Mouse (Mus musculus): ENCODE results near the gene Jmjd8. TPM values are rescaled to one million over a fixed set of nuclear protein-coding genes. Genes with fewer than 3 reads are reported as not detected.
A peak's percentile ranks its signal among the peaks of the same experiment; 100 is the strongest.

Jmjd8 gene
- polyA plus RNA-seq, 1 experiment, result 13.2 TPM

- H3K9ac ChIP-seq (ENCODE audit: low read depth, poor library complexity, severe bottlenecking), result no peak overlapping the region
- H3K36me3 ChIP-seq (ENCODE audit: control insufficient read depth, insufficient read depth, low read length, poor library complexity, severe bottlenecking), result no peaks in the 10 kb centered on the region
- TF ChIP-seq CTCF (IDR thresholded peaks at IDR 0.05; ENCODE audit: low read depth, low read length) (peak; percentile 40), POLR2A (IDR thresholded peaks at IDR 0.05; ENCODE audit: insufficient read depth, low read length) (no peak)
- H3K4me1 ChIP-seq (ENCODE audit: control insufficient read depth, insufficient read depth, low read length), result no peaks in the 10 kb centered on the region
- no peak overlapping the region for H3K4me3 ChIP-seq (ENCODE audit: low read depth, low read length)
- H3K27me3 ChIP-seq (ENCODE audit: control insufficient read depth, insufficient read depth, low read length, poor library complexity, severe bottlenecking), result no peaks in the 10 kb centered on the region
- H3K27ac ChIP-seq (ENCODE audit: insufficient read depth, low read length), result no peak overlapping the region
- H3K9me3 ChIP-seq (replicated peaks; ENCODE audit: control insufficient read depth, insufficient read depth, low read length, poor library complexity, severe bottlenecking), result no peaks in the 10 kb centered on the region
Measured at GRCm38 (mm10) chr17:25813471-25813870, 15.2 kb upstream of the Jmjd8 start.

DNA sequence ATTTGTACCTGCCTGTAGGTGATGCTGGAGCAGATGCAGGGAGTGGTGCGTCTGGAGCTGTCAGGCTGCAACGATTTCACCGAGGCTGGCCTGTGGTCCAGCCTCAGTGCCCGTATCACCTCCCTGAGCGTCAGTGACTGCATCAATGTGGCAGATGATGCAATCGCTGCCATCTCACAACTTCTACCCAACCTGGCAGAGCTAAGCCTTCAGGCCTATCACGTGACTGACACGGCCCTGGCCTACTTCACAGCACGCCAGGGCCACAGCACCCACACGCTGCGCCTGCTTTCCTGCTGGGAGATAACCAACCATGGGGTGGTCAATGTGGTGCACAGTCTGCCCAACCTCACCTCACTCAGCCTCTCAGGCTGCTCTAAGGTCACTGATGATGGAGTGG, 11.0 kb upstream of the Jmjd8 start:
- Histone ChIP-seq H3K27ac (ENCODE audit: insufficient read depth, low read length) (no peak overlapping the region), H3K4me1 (ENCODE audit: control insufficient read depth, insufficient read depth, low read length) (no peaks in the 10 kb centered on the region), H3K4me3 (ENCODE audit: low read depth, low read length) (no peak overlapping the region), H3K27me3 (ENCODE audit: control insufficient read depth, insufficient read depth, low read length, poor library complexity, severe bottlenecking) (no peaks in the 10 kb centered on the region), H3K36me3 (ENCODE audit: control insufficient read depth, insufficient read depth, low read length, poor library complexity, severe bottlenecking) (no peaks in the 10 kb centered on the region), H3K9me3 (replicated peaks; ENCODE audit: control insufficient read depth, insufficient read depth, low read length, poor library complexity, severe bottlenecking) (no peaks in the 10 kb centered on the region), H3K9ac (ENCODE audit: low read depth, poor library complexity, severe bottlenecking) (no peak overlapping the region)
- TF ChIP-seq POLR2A (IDR thresholded peaks at IDR 0.05; ENCODE audit: insufficient read depth, low read length) (no peak), EP300 (IDR thresholded peaks at IDR 0.05; ENCODE audit: insufficient read depth, low read depth, low read length) (no peak)

GRCm38 (mm10) chr17:25818851-25819780, 9.6 kb upstream of the Jmjd8 start:
- H3K4me1 ChIP-seq (ENCODE audit: control insufficient read depth, insufficient read depth, low read length), result no peaks in the 10 kb centered on the region
- no peak overlapping the region for H3K27ac ChIP-seq (ENCODE audit: insufficient read depth, low read length)
- H3K4me3 ChIP-seq (ENCODE audit: low read depth, low read length), result peak overlapping the region; percentile 59
- no peaks in the 10 kb centered on the region for H3K27me3 ChIP-seq (ENCODE audit: control insufficient read depth, insufficient read depth, low read length, poor library complexity, severe bottlenecking)
- H3K9me3 ChIP-seq (replicated peaks; ENCODE audit: control insufficient read depth, insufficient read depth, low read length, poor library complexity, severe bottlenecking), result no peaks in the 10 kb centered on the region
- H3K36me3 ChIP-seq (ENCODE audit: control insufficient read depth, insufficient read depth, low read length, poor library complexity, severe bottlenecking), result no peaks in the 10 kb centered on the region
- peak; percentile 12 for TF ChIP-seq POLR2A (IDR thresholded peaks at IDR 0.05; ENCODE audit: insufficient read depth, low read length)
- no peak for TF ChIP-seq CTCF (IDR thresholded peaks at IDR 0.05; ENCODE audit: low read depth, low read length)
- H3K9ac ChIP-seq (ENCODE audit: low read depth, poor library complexity, severe bottlenecking), result peak overlapping the region; percentile 42; the same call in 1 of the 2 replicates

DNA sequence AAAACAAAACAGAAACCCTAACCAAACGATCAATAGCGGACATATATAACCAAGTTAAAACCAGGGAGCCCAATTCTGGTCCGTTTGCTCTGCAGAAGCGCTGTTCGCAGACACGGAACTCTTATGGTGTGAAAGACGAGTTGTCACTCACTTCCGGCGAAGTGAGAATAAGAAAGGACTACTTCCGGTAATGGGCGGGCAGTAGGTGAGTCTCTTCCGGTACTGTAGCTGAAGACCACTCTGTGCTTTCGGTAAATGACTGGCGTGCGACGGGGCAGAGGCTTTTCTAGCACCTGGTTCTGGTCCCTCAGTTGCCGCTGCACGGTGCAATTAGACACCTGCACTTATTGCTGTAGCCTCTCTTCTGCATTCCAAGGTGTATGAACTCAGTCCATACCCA, 5.2 kb upstream of the Jmjd8 start, which contains the start of gene Wdr24:
TSS of gene Wdr24 (plus strand) at position 176 of the 400 bp plus-strand sequence.
- Histone ChIP-seq H3K4me1 (ENCODE audit: control insufficient read depth, insufficient read depth, low read length) (no peaks in the 10 kb centered on the region), H3K36me3 (ENCODE audit: control insufficient read depth, insufficient read depth, low read length, poor library complexity, severe bottlenecking) (no peaks in the 10 kb centered on the region; the same call in 1 of the 2 replicates), H3K9me3 (replicated peaks; ENCODE audit: control insufficient read depth, insufficient read depth, low read length, poor library complexity, severe bottlenecking) (no peaks in the 10 kb centered on the region), H3K27me3 (ENCODE audit: control insufficient read depth, insufficient read depth, low read length, poor library complexity, severe bottlenecking) (no peaks in the 10 kb centered on the region), H3K4me3 (ENCODE audit: low read depth, low read length) (peak within 1 kb of the TSS; percentile 93), H3K9ac (ENCODE audit: low read depth, poor library complexity, severe bottlenecking) (peak within 1 kb of the TSS; percentile 60), H3K27ac (ENCODE audit: insufficient read depth, low read length) (no peak within 1 kb of the TSS)
- no peak for TF ChIP-seq EP300 (IDR thresholded peaks at IDR 0.05; ENCODE audit: insufficient read depth, low read depth, low read length)
- TF ChIP-seq POLR2A (IDR thresholded peaks at IDR 0.05; ENCODE audit: insufficient read depth, low read length), result no peak
- no peak for TF ChIP-seq CTCF (IDR thresholded peaks at IDR 0.05; ENCODE audit: low read depth, low read length)

DNA sequence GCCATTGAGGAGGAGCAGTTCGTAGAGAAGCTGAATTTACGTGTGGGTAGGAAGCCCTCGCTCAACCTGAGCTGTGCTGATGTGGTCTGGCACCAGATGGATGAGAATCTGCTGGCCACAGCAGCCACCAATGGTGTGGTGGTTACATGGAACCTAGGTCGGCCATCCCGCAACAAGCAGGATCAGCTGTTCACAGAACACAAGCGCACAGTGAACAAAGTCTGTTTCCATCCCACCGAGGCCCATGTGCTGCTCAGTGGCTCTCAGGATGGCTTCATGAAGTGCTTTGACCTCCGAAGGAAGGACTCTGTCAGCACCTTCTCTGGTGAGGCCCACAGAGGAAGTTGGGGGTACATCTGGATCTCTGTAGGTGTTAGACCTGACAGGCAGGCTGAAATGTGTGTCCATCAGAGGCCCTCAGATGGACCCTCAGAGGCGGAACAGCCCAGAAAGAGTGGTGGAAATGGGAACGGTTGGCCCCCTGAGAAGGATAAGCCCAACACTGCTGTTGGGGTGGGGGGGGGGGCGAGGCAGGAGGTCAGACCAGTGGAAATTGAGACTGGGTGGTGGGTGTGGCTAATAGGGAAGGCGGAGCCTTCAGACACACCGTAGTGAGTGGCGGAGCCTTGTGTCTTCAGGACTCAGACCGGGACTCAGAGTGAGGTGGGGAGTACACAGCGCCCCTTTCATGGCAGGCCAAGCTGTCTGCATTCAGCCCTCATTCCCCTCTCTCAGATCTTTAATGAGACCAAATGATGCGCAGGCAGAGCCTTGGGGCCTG, 4.1 kb upstream of the Jmjd8 start:
- H3K36me3 ChIP-seq (ENCODE audit: control insufficient read depth, insufficient read depth, low read length, poor library complexity, severe bottlenecking), result no peaks in the 10 kb centered on the region; the same call in 1 of the 2 replicates
- H3K27ac ChIP-seq (ENCODE audit: insufficient read depth, low read length), result no peak overlapping the region
- no peaks in the 10 kb centered on the region for H3K9me3 ChIP-seq (replicated peaks; ENCODE audit: control insufficient read depth, insufficient read depth, low read length, poor library complexity, severe bottlenecking)
- no peak for TF ChIP-seq EP300 (IDR thresholded peaks at IDR 0.05; ENCODE audit: insufficient read depth, low read depth, low read length)
- no peak for TF ChIP-seq POLR2A (IDR thresholded peaks at IDR 0.05; ENCODE audit: insufficient read depth, low read length)
- no peak for TF ChIP-seq CTCF (IDR thresholded peaks at IDR 0.05; ENCODE audit: low read depth, low read length)
- H3K27me3 ChIP-seq (ENCODE audit: control insufficient read depth, insufficient read depth, low read length, poor library complexity, severe bottlenecking), result no peaks in the 10 kb centered on the region
- H3K4me3 ChIP-seq (ENCODE audit: low read depth, low read length), result peak overlapping the region; percentile 93
- 0 out of 2 replicates have a peak overlapping the region, but pooled peaks have one; percentile 60 for H3K9ac ChIP-seq (ENCODE audit: low read depth, poor library complexity, severe bottlenecking)
- no peaks in the 10 kb centered on the region for H3K4me1 ChIP-seq (ENCODE audit: control insufficient read depth, insufficient read depth, low read length)

Measured in ES-Bruce4 (cell line).